Mouse (Mus musculus) E14TG2a.4 (cell line): Measurements from ENCODE around the gene Kctd17.

ENCODE experiments used
- CTCF ChIP-seq: conservative IDR thresholded peaks from 2 replicates; pipeline ENCODE4 v1.5.1; 2014; ENCODE audit warnings: low read length
- POU5F1 ChIP-seq: IDR thresholded peaks from 2 replicates; pipeline ENCODE4 v1.6.1; 2014; ENCODE audit warnings: low read length, borderline replicate concordance

DNA sequence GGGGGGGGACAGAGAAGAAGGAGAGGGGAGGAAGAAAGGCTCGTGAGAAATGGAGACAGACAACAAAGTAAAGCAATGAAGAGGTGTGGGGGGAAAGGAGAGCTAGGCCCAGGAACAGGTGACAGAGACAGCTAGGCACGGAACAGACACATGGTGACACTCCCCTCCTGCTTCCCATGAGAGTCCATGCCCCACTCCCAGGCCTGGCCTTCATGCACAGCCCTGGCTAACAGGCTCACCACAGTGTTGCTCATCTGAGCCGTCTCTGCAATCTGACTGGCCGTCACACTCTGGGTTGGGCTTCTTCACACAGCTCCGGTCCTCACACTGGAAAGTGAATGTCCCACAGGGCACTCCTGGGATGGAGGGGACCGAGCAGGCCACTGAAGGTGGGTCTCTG lies 15.5 kb downstream of the Kctd17 start:
- no peak for TF ChIP-seq CTCF
- TF ChIP-seq POU5F1: no peak
